Mouse (Mus musculus): Measurements from ENCODE around the gene 5330417H12Rik. TPM values are rescaled to one million over a fixed set of nuclear protein-coding genes. Genes with fewer than 3 reads are reported as not detected.

Gene 5330417H12Rik
- not detected for total RNA-seq (2021)
- polyA plus RNA-seq (2012; rRNA removed) = not detected in 2 replicates
- long read RNA-seq = 0 reads

DNA sequence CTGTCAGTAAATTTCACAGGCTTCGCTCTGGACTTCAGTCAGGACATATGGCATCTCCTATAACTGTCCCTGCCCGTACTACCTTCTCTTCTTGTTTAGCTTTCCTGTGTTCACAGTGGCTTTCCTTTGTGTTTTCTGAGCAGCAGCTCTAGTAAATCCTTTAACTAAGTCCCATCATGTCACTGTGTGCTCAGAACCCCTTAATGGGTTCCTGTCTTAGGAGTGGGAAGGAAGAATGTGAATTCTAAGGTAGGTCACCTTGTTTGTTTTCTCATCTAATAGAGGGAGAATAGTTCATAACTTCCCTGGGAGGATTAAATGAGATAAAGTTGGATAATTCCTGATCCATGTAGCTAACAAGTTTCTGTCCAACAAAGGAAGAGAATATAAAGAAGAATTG is at the start of gene 5330417H12Rik:
5330417H12Rik (minus strand) TSS at position 101 of the 400 bp plus-strand sequence.
- no peak for DNase-seq

- DNase-seq = no peak
Measured at GRCm38 (mm10) chr7:107668514-107668913, 43.6 kb upstream of the 5330417H12Rik start.

- no peak for DNase-seq
Measured at GRCm38 (mm10) chr7:107666262-107666902, 41.4 kb upstream of the 5330417H12Rik start.

GRCm38 (mm10) chr7:107665586-107666261 is 40.8 kb upstream of the 5330417H12Rik start:
- DNase-seq = peak; percentile 6

GRCm38 (mm10) chr7:107665221-107665585 is 40.2 kb upstream of the 5330417H12Rik start:
- DNase-seq = no peak

GRCm38 (mm10) chr7:107664063-107665056 is 39.4 kb upstream of the 5330417H12Rik start:
- DNase-seq = peak; percentile 15

DNA sequence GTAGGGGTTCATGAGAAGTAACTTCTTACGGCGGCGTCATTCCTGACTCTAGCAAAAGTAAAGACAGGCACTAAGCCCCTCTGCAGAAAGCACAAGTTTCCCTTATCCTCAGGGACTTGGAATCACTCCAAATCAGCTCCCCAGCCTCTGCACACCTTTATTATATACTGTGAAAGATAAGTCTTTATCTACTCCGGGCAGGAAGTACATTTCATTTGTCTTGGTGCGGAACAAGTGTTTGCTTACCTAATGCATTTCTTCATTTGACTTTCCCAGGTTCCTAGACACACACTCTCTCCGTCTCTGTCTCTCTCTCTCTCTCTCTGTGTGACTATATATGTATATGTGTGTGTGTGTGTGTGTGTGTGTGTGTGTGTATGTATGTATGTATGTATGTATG is 38.7 kb upstream of the 5330417H12Rik start:
- DNase-seq = no peak

GRCm38 (mm10) chr7:107661843-107662281 is 36.9 kb upstream of the 5330417H12Rik start:
- no peak for DNase-seq

GRCm38 (mm10) chr7:107661189-107661842 is 36.4 kb upstream of the 5330417H12Rik start:
- DNase-seq = peak; percentile 69

GRCm38 (mm10) chr7:107659186-107659918 is 34.4 kb upstream of the 5330417H12Rik start:
- no peak for DNase-seq

GRCm38 (mm10) chr7:107656451-107656850 is 31.5 kb upstream of the 5330417H12Rik start:
- DNase-seq = no peak

DNA sequence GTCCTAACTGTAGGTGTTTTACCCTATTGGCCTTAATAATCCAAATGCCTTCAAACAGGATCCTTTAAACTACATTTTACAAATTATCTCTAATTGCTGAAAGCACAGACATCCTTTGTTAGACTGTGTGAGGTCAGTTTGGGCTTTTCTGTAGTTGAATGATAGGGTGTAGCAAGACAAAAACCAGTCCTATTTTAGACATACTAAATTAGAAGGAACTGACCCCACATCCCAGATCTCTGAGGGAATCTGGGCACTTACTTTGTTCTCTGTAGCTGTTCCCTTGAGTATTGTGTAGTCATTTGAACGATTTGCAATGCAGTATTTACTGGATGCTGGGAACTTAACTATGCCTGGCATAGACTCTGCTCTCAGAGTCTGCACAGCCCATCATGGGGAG is 26.9 kb upstream of the 5330417H12Rik start:
- DNase-seq = no peak

GRCm38 (mm10) chr7:107649990-107650389 is 25.0 kb upstream of the 5330417H12Rik start:
- DNase-seq = no peak

DNA sequence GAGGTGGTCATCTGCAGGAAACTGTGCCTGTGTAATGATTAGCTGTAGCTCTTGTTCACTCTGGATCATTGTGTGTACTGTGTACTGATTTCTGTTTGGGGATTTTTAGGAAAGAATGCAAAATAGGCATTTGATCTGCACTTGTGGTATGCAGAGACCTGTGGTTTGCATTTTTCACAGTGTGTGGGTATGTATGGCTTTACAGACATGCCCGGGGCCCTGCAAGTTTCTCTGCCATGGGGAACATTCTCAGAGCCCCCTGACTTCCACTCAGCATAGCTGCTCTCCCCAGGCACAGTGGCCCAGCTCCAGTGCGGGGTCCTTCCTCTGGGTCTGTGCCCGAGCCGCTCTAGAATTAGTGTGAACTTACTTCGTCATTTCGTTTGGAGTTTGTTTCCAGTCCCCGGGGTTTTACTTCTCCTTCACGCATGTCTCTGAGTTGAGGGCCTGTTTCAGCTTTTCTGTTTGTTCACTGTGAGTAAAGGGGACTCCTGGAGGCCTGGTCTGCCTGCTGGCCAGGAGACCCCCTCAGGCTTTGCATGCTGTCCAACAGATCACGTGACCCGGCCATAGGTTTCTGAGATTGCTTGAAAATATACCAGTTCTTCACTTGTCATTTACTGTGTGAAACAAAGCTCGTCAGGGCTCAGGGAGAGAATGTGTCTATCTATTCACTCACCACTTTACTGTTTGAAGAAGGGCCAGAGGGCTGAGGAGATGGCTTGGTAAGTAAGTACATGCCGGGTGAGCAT is 24.2 kb upstream of the 5330417H12Rik start:
- no peak for DNase-seq

DNA sequence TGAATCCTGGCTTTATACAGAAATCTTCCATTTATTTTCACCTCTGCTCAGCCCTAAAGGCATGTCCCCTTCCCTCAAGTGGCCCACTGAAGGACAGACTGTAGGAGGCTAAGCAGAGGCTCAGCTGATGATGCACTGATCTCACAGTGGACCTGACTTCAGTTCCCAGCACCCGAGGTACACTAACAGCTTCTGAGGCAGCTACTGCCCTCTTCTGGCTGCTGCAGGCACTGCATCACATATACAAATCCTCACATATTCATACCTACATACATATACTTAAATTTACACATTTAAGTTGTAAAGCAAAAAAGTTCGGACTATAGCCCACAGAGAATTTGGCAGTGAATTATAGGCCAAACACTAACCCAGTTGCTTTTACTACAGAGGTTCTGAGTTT is 20.0 kb upstream of the 5330417H12Rik start:
- DNase-seq = no peak

DNA sequence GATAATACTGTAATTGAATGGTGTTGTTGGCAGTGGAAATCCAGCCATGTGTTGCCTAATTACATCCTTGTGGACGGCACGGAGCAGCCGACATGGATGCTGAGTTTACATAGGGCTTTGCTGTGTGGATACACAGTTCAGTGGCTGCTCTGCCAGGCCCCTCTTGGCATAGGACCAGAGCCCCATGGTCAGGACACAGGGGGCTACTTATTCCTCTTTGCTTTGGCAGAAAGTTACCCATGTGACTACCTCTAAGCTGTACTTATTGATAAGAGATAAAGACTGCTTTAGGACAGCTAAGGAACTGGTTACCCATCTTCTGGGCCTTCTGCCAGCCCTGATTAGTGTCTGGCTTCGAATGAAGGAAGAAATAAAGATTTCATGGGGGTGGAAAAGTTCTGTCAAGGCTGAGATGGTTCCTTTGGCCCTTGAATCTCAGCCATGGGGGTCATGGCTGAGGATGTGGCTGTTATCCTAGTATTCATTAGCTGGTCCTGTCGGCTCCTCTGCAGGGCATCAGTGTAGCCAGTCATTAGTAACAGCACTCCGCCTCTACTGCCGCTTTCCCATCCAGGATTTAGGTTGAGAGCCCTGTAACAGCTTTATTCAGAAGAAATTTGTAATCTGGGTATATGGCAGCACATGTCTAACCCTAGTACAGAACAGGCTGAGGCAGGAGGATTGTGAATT is 17.8 kb upstream of the 5330417H12Rik start:
- no peak for DNase-seq

DNA sequence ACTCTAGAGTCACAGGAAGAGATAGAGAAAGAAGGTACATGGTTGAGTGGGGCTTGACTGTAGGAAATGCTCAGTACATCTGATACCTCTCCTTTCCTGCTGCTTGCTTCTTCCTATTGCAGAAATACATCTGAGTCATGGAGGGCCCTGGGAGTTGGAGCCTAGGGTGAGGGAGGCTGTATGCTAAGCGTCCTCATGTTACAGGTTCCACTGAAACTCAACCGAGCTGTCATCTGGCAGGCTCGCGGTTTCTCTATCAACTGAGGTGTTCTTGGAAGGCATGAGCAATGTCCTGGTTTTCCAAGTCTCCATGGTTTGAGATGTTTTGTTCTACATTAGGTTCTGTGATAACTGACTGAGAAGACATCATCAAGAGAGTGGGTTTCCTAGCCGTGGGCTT is 13.1 kb upstream of the 5330417H12Rik start:
- no peak for DNase-seq

DNA sequence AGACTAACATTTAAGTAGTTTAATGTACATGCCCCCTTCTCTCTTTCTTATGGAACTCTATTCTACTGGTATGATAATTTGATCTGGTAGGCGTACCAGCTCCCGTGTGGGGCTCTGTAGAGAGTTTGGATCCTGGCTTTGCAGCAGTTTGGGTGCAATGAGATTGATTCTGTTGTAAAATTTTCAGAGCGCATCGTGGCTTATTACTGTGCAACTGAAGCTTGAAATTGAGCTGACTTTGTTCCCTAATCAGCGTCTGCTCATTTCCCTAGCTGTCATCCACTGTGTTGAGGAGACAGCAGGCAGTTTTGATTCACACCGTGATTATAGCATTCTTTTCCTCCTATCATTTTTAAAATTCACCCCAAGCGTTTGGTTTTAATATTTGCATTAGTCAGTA is 12.4 kb upstream of the 5330417H12Rik start:
- DNase-seq = no peak

- no peak for DNase-seq
Measured at GRCm38 (mm10) chr7:107633201-107633600, 8.2 kb upstream of the 5330417H12Rik start.

DNA sequence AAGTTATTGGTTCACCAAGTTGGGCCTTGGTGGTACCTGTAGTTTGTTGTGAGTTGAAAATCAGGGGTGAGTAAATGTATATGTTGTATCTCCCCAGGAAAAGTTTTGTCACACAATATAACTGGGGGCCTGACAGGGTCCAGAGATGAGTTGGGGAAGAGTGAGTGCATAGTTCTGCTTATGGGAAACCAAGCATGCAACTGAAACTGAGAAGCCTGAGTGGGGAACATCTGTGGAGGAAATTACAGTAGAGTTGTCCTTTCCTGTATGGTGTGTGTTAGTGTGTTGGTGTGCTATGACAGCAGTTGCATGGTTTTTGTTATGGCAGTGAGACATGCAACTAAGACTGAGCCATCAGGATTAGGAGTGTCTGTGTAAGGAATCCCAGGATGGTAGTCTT is 3.4 kb upstream of the 5330417H12Rik start:
- no peak for DNase-seq
